Mouse (Mus musculus): ENCODE results near the gene Pakap.
A peak's percentile ranks its signal among the peaks of the same experiment; 100 is the strongest.

The Pakap gene

GRCm38 (mm10) chr4:57574181-57574580 is 6.2 kb downstream of the Pakap start:
- DNase-seq (ENCODE audit: low spot score in 2 of 2), result no peak

GRCm38 (mm10) chr4:57574646-57575045 is 6.7 kb downstream of the Pakap start:
- no peak for DNase-seq (ENCODE audit: low spot score in 2 of 2)

- DNase-seq (ENCODE audit: low spot score in 2 of 2), result no peak
Observed at GRCm38 (mm10) chr4:57575686-57576085, 7.7 kb downstream of the Pakap start.

- no peak for DNase-seq (ENCODE audit: low spot score in 2 of 2)
Observed at GRCm38 (mm10) chr4:57576095-57576494, 8.1 kb downstream of the Pakap start.

- DNase-seq (ENCODE audit: low spot score in 2 of 2), result no peak
Observed at GRCm38 (mm10) chr4:57579683-57580082, 11.7 kb downstream of the Pakap start.

GRCm38 (mm10) chr4:57585281-57585800 is 17.4 kb downstream of the Pakap start:
- no peak for DNase-seq (ENCODE audit: low spot score in 2 of 2)

GRCm38 (mm10) chr4:57586933-57587658 is 19.1 kb downstream of the Pakap start:
- no peak for DNase-seq (ENCODE audit: low spot score in 2 of 2)

- DNase-seq (ENCODE audit: low spot score in 2 of 2), result no peak
Observed at GRCm38 (mm10) chr4:57588356-57588755, 20.4 kb downstream of the Pakap start.

GRCm38 (mm10) chr4:57592751-57593150 is 24.8 kb downstream of the Pakap start:
- DNase-seq (ENCODE audit: low spot score in 2 of 2), result no peak

- no peak for DNase-seq (ENCODE audit: low spot score in 2 of 2)
Observed at GRCm38 (mm10) chr4:57599946-57600345, 32.0 kb downstream of the Pakap start.

- no peak for DNase-seq (ENCODE audit: low spot score in 2 of 2)
Observed at GRCm38 (mm10) chr4:57600685-57601457, 32.9 kb downstream of the Pakap start.

- no peak for DNase-seq (ENCODE audit: low spot score in 2 of 2)
Observed at GRCm38 (mm10) chr4:57601458-57601835, 33.5 kb downstream of the Pakap start.

- DNase-seq (ENCODE audit: low spot score in 2 of 2), result no peak
Observed at GRCm38 (mm10) chr4:57601903-57602617, 34.1 kb downstream of the Pakap start.

- no peak for DNase-seq (ENCODE audit: low spot score in 2 of 2)
Observed at GRCm38 (mm10) chr4:57606258-57606657, 38.3 kb downstream of the Pakap start.

- peak; percentile 69 to 85 for DNase-seq (ENCODE audit: low spot score in 2 of 2)
Observed at GRCm38 (mm10) chr4:57607247-57607942, 39.4 kb downstream of the Pakap start.

- DNase-seq (ENCODE audit: low spot score in 2 of 2), result no peak
Observed at GRCm38 (mm10) chr4:57611303-57612077, 43.5 kb downstream of the Pakap start.

GRCm38 (mm10) chr4:57612716-57613115 is 44.7 kb downstream of the Pakap start:
- DNase-seq (ENCODE audit: low spot score in 2 of 2), result no peak

GRCm38 (mm10) chr4:57614686-57615085 is 46.7 kb downstream of the Pakap start:
- DNase-seq (ENCODE audit: low spot score in 2 of 2), result no peak

GRCm38 (mm10) chr4:57618743-57619142 is 50.8 kb downstream of the Pakap start:
- DNase-seq (ENCODE audit: low spot score in 2 of 2), result no peak

GRCm38 (mm10) chr4:57622816-57623215 is 54.8 kb downstream of the Pakap start:
- DNase-seq (ENCODE audit: low spot score in 2 of 2), result no peak

GRCm38 (mm10) chr4:57624819-57625218 is 56.8 kb downstream of the Pakap start:
- no peak for DNase-seq (ENCODE audit: low spot score in 2 of 2)

Data from frontal cortex, postnatal 14 days (tissue).